Mouse (Mus musculus) adrenal gland, postnatal 0 days (tissue): ENCODE measurements around the gene Gm10135. TPM values are rescaled to one million over a fixed set of nuclear protein-coding genes. Genes with fewer than 3 reads are reported as not detected.

Source experiments
- polyA plus RNA-seq: library from polyadenylated mRNA; unstranded; fragments of >200 nt; fragmentation: Nextera tagmentation; extraction: Ambion mirVana; gene quantifications from 2 replicates; pipeline ENCODE4 v1.2.1, GENCODE M21; 2015

Gene Gm10135
- polyA plus RNA-seq: not detected in 2 replicates

DNA sequence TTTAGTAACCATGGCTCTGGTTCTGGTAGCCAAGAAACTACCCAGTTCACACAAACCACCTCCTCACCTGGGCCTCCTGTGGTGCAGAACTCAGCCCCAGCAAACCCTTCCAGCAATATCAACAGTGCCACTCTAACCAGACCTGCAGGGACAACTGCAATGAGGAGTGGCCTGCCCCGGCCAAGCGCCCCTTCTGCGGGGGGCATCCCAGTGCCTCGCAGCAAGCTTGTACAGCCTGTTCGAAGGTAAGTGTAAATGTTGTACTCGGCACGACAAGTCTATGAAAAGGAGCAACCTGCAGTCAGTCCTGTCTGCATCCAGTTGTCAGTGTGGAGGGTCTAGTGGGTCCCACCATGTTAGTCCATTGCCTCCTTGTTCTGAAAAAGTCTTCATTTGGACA lies at the start of gene Gm10135:
Gene Gm10135 (minus strand): TSS at position 101 of the 400 bp plus-strand sequence.

GRCm38 (mm10) chr5:73006784-73007581 lies 32.5 kb upstream of the Gm10135 start, which contains the start of gene Slc10a4:
Slc10a4 (plus strand) TSS chr5:73006883.

Other genes with a start within 250 kb of the Gm10135 start
- not detected in 2 replicates for gene Txk, start 221.9 kb downstream of the Gm10135 start, polyA plus RNA-seq
- gene Tec, start 106.2 kb downstream of the Gm10135 start, polyA plus RNA-seq: 3.1 and 3.8 TPM in 2 replicates
- 12.3 and 17.8 TPM in 2 replicates for gene Slain2, start 60.4 kb downstream of the Gm10135 start, polyA plus RNA-seq
- gene Slc10a4, start 32.2 kb upstream of the Gm10135 start, polyA plus RNA-seq: 27.2 and 60.6 TPM in 2 replicates